Mouse (Mus musculus) CD4-positive naive resting alpha-beta T cell, adult 57 days (primary cell): ENCODE measurements around the gene Zdhhc13. TPM values are rescaled to one million over a fixed set of nuclear protein-coding genes. Genes with fewer than 3 reads are reported as not detected.

Source experiments
- total RNA-seq: library from RNA; stranded (reverse); gene quantifications from one replicate; pipeline ENCODE4 v1.2.4, GENCODE M21; 2023

Gene Zdhhc13
- 22.2 TPM for total RNA-seq

GRCm38 (mm10) chr7:48788851-48789572 lies at the start of gene Zdhhc13:
Gene Zdhhc13 (plus strand): TSS chr7:48789003.

DNA sequence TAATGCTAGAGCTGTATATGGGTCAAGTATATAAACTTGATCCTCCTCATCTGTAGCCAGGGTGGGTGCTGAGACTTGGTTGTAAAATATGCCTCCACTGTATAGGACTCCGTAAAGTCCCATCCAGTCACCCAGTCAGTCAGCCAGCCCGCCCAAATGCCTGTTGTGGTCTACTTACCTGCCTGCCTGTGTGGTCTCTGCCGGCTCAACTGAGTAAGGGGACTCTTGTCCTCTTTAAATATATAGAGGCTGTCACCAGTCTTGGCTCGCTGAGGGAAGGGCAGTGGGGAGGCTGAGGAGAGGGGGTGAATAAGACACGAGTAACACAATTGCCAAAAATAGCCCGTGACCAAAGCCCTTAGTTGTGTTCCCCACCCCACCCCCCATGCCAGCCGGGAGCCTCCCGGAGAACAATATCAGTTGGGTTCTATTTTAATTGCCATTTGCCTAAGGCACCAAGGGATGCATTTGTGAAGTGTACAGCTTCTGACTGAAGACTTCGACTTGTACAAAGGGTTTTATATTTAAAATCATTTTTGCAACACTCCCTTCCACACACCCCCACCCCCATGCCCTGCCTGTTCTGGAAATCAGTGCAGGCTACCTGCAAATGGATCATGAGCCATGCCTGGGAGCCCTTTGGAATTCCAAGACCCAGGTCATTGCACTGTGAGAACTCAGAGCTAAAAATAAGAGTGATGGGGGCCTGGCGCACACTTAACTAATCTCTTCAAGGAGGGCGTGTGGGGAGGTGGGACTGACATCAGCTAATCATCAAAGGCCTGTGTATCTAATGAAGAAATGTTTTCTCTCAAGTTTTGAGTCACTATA lies 59.2 kb downstream of the Zdhhc13 start, which contains the start of gene Csrp3:
TSS of gene Csrp3 (minus strand) at position 214 of the 831 bp plus-strand sequence.

Other genes starting within 250 kb of the Zdhhc13 start
- gene Mrgprb2, start 230.9 kb upstream of the Zdhhc13 start, total RNA-seq: not detected
- not detected for gene Mrgprb3, start 145.2 kb upstream of the Zdhhc13 start, total RNA-seq
- gene Csrp3, start 59.0 kb downstream of the Zdhhc13 start, total RNA-seq: not detected
- 0.15 TPM for gene E2f8, start 92.6 kb downstream of the Zdhhc13 start, total RNA-seq
- 13.4 TPM for gene Nav2, start 119.7 kb downstream of the Zdhhc13 start, total RNA-seq